Mouse (Mus musculus) erythroblast, embryonic 14.5 days (primary cell): ENCODE results near the gene Eif4b. TPM values are rescaled to one million over a fixed set of nuclear protein-coding genes. Genes with fewer than 3 reads are reported as not detected.

ENCODE experiments used
- H3K27me3 ChIP-seq: 2 replicates; pipeline ENCODE4 v1.6.1; 2012; ENCODE audit warnings: inconsistent platforms; ENCODE audit not compliant: control insufficient read depth
- H3K36me3 ChIP-seq: 2 replicates; pipeline ENCODE4 v1.6.1; 2012; ENCODE audit warnings: mild to moderate bottlenecking, inconsistent platforms; ENCODE audit not compliant: control insufficient read depth
- H3K4me1 ChIP-seq: 2 replicates; pipeline ENCODE4 v1.6.1; 2012; ENCODE audit warnings: inconsistent platforms; ENCODE audit not compliant: control insufficient read depth
- H3K4me3 ChIP-seq: replicated peaks from 2 replicates; pipeline ENCODE3; 2012; ENCODE audit warnings: moderate library complexity, mild to moderate bottlenecking, inconsistent platforms
- H3K9me3 ChIP-seq: 2 replicates; pipeline ENCODE4 v1.6.1; 2012; ENCODE audit warnings: low read length, inconsistent platforms, mixed read lengths; ENCODE audit not compliant: control insufficient read depth
- GATA1 ChIP-seq: IDR thresholded peaks from 2 replicates; pipeline ENCODE4 v1.6.1; 2012; ENCODE audit warnings: low read length, inconsistent platforms, mixed read lengths
- TAL1 ChIP-seq: IDR thresholded peaks from 3 replicates; pipeline ENCODE4 v1.6.1; 2012; ENCODE audit warnings: low read length, inconsistent platforms, mixed read lengths
- polyA plus RNA-seq: library from polyadenylated mRNA; stranded (reverse); fragments of >175 nt; gene quantifications from 2 replicates; pipeline ENCODE4 v1.2.3, GENCODE M21; 2012

The Eif4b gene
- polyA plus RNA-seq, 1 experiment = 8.3 TPM

DNA sequence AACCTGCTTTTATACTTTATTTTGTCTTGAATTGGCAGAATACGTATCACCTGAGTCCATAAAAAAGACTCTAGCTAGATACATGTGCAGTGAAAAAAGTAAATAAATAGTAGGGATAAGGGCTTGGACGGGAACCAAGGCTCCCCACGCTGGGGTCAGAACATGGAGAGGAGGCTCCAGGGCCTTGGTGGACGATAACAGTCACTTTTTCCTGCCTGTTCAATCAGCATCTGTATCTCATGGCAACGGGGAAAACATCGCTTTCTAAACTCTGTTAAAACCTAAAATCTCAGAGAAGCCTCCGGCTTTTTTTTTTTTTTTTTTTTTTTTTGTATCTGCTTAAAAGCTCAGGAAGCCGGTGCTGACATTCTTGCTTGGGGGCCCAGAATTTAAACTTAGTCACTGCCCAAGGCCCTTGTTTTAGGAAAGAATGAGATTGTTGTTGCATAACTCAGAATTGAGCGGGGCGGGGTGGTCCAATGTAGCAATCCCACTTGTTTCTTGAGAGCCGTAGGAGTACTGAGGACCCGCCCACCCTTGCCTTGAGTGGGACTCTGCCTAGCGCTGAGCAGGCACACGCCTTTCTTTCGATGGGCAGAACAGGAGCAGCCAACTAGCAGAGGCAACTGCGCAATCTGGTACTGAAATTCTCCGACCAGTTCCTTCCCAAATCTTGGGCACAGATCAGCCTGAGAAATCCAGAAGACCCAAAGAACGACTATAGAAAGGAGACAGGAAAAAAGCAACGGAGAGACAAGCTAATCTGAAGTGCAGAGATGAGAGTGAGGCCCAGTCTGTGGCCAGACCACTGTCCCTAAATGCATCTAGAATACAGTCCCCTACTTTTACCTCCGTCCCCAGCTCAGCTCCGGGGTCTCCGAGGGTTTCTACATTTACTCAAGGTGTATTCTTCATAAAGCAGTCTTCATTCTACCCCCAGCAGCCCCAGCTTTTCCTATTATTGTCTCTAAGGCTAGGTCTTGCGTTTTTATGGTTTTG is 69.6 kb downstream of the Eif4b start:
- Histone ChIP-seq H3K36me3 (no peaks in the 10 kb centered on the region), H3K9me3 (no peaks in the 10 kb centered on the region; the same call in 1 of the 2 replicates), H3K4me3 (no peak overlapping the region), H3K4me1 (peaks cover 22% of the 10 kb centered on the region), H3K27me3 (peaks cover 52% of the 10 kb centered on the region)
- TF ChIP-seq GATA1 = no peak
- no peak for TF ChIP-seq TAL1

DNA sequence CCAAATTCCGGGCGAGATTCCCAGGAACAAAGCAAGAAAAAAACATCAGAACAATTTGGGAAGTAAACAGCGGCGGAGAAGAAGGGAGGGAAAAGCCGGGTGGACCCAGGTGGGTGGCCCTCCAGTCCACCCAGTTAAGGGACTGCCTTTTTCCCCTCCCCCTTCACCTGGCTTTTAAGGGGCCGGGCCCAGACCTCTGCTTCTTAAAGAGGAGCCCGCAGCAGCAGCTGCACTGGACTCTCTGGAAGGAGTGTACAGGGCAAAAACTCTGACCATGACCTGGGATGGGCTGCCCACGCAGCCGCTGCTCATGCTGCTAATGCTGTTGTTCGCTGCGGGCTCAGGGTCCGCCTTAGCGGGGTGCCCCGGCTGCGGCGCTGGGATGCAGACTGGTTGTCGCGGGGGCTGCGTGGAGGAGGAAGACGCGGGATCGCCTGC is 70.7 kb downstream of the Eif4b start, which contains the start of gene Igfbp6:
TSS of gene Igfbp6 (plus strand) at position 89 of the 438 bp plus-strand sequence.
- H3K36me3 ChIP-seq = no peaks in the 10 kb centered on the region
- H3K4me1 ChIP-seq = peaks cover 27% of the 10 kb centered on the region
- peaks cover 50% of the 10 kb centered on the region for H3K27me3 ChIP-seq
- H3K4me3 ChIP-seq = no peak within 1 kb of the TSS
- TF ChIP-seq TAL1 (no peak), GATA1 (no peak)
- no peaks in the 10 kb centered on the region; the same call in 1 of the 2 replicates for H3K9me3 ChIP-seq

DNA sequence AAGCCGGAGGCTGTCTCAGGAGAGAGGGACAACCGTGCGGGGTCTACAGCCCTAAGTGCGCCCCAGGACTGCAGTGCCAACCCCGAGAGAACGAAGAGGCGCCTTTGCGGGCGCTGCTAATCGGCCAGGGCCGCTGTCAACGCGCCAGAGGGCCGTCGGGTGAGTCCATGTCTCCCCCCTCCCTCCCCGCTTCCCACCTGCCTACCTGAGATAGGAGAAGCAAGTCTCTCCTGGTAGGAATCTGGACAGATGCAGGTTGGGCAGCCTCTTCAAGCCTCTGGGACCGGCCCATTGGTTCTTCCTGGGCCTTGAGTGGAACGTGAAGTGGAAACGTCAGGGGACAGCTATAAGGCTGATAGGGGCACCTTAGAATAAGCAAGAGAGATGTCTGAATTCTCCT is 71.2 kb downstream of the Eif4b start:
- TF ChIP-seq GATA1 (no peak), TAL1 (no peak)
- no peaks in the 10 kb centered on the region for H3K36me3 ChIP-seq
- no peaks in the 10 kb centered on the region; the same call in 1 of the 2 replicates for H3K9me3 ChIP-seq
- peaks cover 31% of the 10 kb centered on the region for H3K4me1 ChIP-seq
- H3K4me3 ChIP-seq = no peak overlapping the region
- peaks cover 48% of the 10 kb centered on the region for H3K27me3 ChIP-seq

DNA sequence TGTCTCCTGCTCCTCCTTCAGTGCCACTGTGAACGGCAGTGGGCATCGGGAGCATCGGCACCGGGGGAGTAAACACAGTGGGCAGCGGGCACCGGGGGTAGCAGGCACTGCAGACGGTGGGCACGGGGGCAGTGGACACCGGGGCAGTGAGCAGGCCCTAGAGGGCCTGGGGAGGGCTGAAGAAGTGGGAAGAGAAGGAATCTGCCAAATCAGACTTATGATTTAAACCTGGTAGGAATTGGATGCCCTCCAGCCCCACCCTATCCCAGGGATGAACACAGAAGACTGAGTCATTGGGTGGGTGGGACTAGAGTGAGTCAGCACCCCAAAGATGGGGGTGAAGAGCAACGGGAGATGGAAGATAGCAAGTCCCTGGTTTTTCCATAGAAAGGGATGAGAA is 71.8 kb downstream of the Eif4b start:
- H3K27me3 ChIP-seq = peaks cover 48% of the 10 kb centered on the region
- no peak overlapping the region for H3K4me3 ChIP-seq
- no peak for TF ChIP-seq TAL1
- no peak for TF ChIP-seq GATA1
- no peaks in the 10 kb centered on the region; the same call in 1 of the 2 replicates for H3K9me3 ChIP-seq
- H3K4me1 ChIP-seq = peaks cover 37% of the 10 kb centered on the region
- no peaks in the 10 kb centered on the region for H3K36me3 ChIP-seq

DNA sequence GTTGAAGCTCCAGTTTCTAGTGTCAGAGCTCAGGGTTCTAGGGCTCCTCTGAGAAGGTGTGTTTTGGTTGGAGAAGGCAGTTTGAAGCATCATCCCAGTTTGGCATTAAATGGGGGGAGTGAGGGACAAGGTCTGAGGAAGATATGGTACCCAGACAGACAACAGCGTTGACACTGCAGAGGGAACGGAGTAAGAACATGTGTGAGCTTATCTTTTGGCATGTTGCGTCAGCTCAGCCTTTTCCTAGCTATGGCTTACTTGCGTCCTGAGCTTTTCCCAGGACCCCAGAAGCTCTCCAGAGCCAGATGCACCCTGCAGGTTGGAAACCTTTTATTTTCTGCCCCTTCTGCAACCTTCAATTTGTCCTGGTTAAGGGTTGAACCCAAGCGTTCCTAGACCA is 72.5 kb downstream of the Eif4b start:
- Histone ChIP-seq H3K4me1 (peaks cover 45% of the 10 kb centered on the region), H3K9me3 (no peaks in the 10 kb centered on the region; the same call in 1 of the 2 replicates), H3K27me3 (peaks cover 48% of the 10 kb centered on the region)

More for the DNA sequence above, 72.5 kb downstream of the Eif4b start:
- Histone ChIP-seq H3K36me3 (no peaks in the 10 kb centered on the region), H3K4me3 (no peak overlapping the region)
- TF ChIP-seq TAL1 (no peak), GATA1 (no peak)

Other genes starting within 250 kb of the Eif4b start
- not detected in 2 replicates for gene Krt1, start 223.0 kb upstream of the Eif4b start, polyA plus RNA-seq
- not detected in 2 replicates for gene Krt77, start 204.1 kb upstream of the Eif4b start, polyA plus RNA-seq
- not detected in 2 replicates for gene Krt76, start 180.9 kb upstream of the Eif4b start, polyA plus RNA-seq
- not detected in 2 replicates for gene Krt4, start 149.0 kb upstream of the Eif4b start, polyA plus RNA-seq
- not detected in 2 replicates for gene Krt79, start 133.4 kb upstream of the Eif4b start, polyA plus RNA-seq
- gene Krt78, start 119.5 kb upstream of the Eif4b start, polyA plus RNA-seq = 0.01 TPM in 1 of 2 replicates, not detected in the other
- gene Krt8, start 69.3 kb upstream of the Eif4b start, polyA plus RNA-seq = 0.06 and 0.07 TPM in 2 replicates
- 0.13 TPM in 1 of 2 replicates, not detected in the other for gene Krt18, start 45.6 kb upstream of the Eif4b start, polyA plus RNA-seq
- gene Tns2, start 26.6 kb downstream of the Eif4b start, polyA plus RNA-seq = 0.04 and 0.05 TPM in 2 replicates
- 1.1 and 1.4 TPM in 2 replicates for gene Spryd3, start 62.5 kb downstream of the Eif4b start, polyA plus RNA-seq
- 0.05 TPM in 1 of 2 replicates, not detected in the other for gene Igfbp6, start 70.6 kb downstream of the Eif4b start, polyA plus RNA-seq
- gene Soat2, start 76.8 kb downstream of the Eif4b start, polyA plus RNA-seq = 0.12 and 0.18 TPM in 2 replicates
- 0.44 and 0.77 TPM in 2 replicates for gene Zfp740, start 129.5 kb downstream of the Eif4b start, polyA plus RNA-seq
- gene Csad, start 131.0 kb downstream of the Eif4b start, polyA plus RNA-seq = 0.97 and 1.4 TPM in 2 replicates
- 1.4 and 2.1 TPM in 2 replicates for gene Itgb7, start 158.2 kb downstream of the Eif4b start, polyA plus RNA-seq
- 0.09 TPM in 2 replicates for gene Rarg, start 183.7 kb downstream of the Eif4b start, polyA plus RNA-seq
- gene Gm9918, start 196.8 kb downstream of the Eif4b start, polyA plus RNA-seq = not detected in 2 replicates
- 3.2 and 3.5 TPM in 2 replicates for gene Mfsd5, start 205.7 kb downstream of the Eif4b start, polyA plus RNA-seq
- gene Espl1, start 222.5 kb downstream of the Eif4b start, polyA plus RNA-seq = 12.0 and 15.2 TPM in 2 replicates